Mouse (Mus musculus) T-helper 2 cell (primary cell): ENCODE data around the gene Srsf6.

Source experiments
- in situ Hi-C: fragments of 300-600 bp; cut with MboI, MseI; formaldehyde crosslinking; loops from one replicate; pipeline ENCODE4 v1.15.1; 2025; ENCODE audit warnings: high pct_unique_total_duplicates

Srsf6 gene

GRCm38 (mm10) chr2:162984381-162984780, 53.1 kb downstream of the Srsf6 start:
- in situ Hi-C loops, result no loop called here

GRCm38 (mm10) chr2:162985923-162986322, 54.6 kb downstream of the Srsf6 start:
- in situ Hi-C loops, result no loop called here
